Mouse (Mus musculus): ENCODE results near the gene Zfp664. TPM values are rescaled to one million over a fixed set of nuclear protein-coding genes. Genes with fewer than 3 reads are reported as not detected.

The Zfp664 gene
- polyA plus RNA-seq, 1 experiment from 2014 or later = 92.7 TPM

DNA sequence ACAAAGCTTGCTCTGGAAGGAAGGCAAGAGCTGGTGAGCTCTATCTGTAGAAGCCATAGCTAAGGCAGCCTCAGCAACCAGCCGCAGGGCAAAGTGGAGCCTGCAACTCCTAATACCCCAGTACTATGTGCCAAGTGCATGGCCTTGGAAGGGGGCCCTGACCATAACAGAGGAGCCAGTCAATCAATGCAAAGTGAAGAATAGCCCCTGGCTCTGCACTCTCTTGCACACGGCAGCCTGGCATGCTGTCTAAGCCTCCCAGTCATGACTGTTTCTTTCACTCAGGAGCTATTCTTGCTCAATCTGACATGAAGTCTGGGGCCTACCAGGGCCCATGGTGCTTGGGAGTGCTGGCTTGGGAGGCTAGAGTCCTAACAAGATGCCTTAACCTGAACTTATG, 21.8 kb upstream of the Zfp664 start:
- Histone ChIP-seq H3K9me3 (ENCODE audit: control insufficient read depth, low read length) (no peaks in the 10 kb centered on the region), H3K27me3 (replicated peaks; ENCODE audit: control insufficient read depth, insufficient read depth, low read length) (no peaks in the 10 kb centered on the region), H3K36me3 (ENCODE audit: control insufficient read depth, insufficient read depth) (peaks cover 3% of the 10 kb centered on the region; the same call in 1 of the 2 replicates), H3K4me3 (replicated peaks; ENCODE audit: low read length) (no peak overlapping the region), H3K4me1 (replicated peaks; ENCODE audit: control insufficient read depth, insufficient read depth, low read length) (peaks cover 19% of the 10 kb centered on the region), H3K27ac (ENCODE audit: low read length) (peak overlapping the region; percentile 47), H3K4me2 (ENCODE audit: low read length) (no peak overlapping the region), H3K9ac (replicated peaks; ENCODE audit: low read depth, low read length) (no peak overlapping the region)
- peak; percentile 92 for ATAC-seq
- 34% methylated on average over 2 of the region's 2 CpGs for WGBS

- no peaks in the 10 kb centered on the region for H3K27me3 ChIP-seq (replicated peaks; ENCODE audit: control insufficient read depth, insufficient read depth, low read length)
- H3K9me3 ChIP-seq (ENCODE audit: control insufficient read depth, low read length) = no peaks in the 10 kb centered on the region
- no peak overlapping the region for H3K27ac ChIP-seq (ENCODE audit: low read length)
- H3K9ac ChIP-seq (replicated peaks; ENCODE audit: low read depth, low read length) = no peak overlapping the region
- no peaks in the 10 kb centered on the region for H3K36me3 ChIP-seq (ENCODE audit: control insufficient read depth, insufficient read depth)
- 70% methylated on average over 8 of the region's 8 CpGs for WGBS
- no peak for ATAC-seq
- no peak overlapping the region for H3K4me3 ChIP-seq (replicated peaks; ENCODE audit: low read length)
- H3K4me2 ChIP-seq (ENCODE audit: low read length) = no peak overlapping the region
- H3K4me1 ChIP-seq (replicated peaks; ENCODE audit: control insufficient read depth, insufficient read depth, low read length) = peaks cover 19% of the 10 kb centered on the region
Measured at GRCm38 (mm10) chr5:124843386-124843785, 19.1 kb upstream of the Zfp664 start.

- no peak overlapping the region for H3K4me3 ChIP-seq (replicated peaks; ENCODE audit: low read length)
- H3K9ac ChIP-seq (replicated peaks; ENCODE audit: low read depth, low read length) = no peak overlapping the region
- H3K4me2 ChIP-seq (ENCODE audit: low read length) = no peak overlapping the region
- ATAC-seq = no peak
- H3K4me1 ChIP-seq (replicated peaks; ENCODE audit: control insufficient read depth, insufficient read depth, low read length) = peaks cover 18% of the 10 kb centered on the region
- no peaks in the 10 kb centered on the region for H3K27me3 ChIP-seq (replicated peaks; ENCODE audit: control insufficient read depth, insufficient read depth, low read length)
- H3K9me3 ChIP-seq (ENCODE audit: control insufficient read depth, low read length) = no peaks in the 10 kb centered on the region
- H3K36me3 ChIP-seq (ENCODE audit: control insufficient read depth, insufficient read depth) = no peaks in the 10 kb centered on the region
- no peak overlapping the region for H3K27ac ChIP-seq (ENCODE audit: low read length)
- 81% methylated on average over 4 of the region's 4 CpGs for WGBS
Measured at GRCm38 (mm10) chr5:124844929-124845328, 17.6 kb upstream of the Zfp664 start.

- Histone ChIP-seq H3K9me3 (ENCODE audit: control insufficient read depth, low read length) (no peaks in the 10 kb centered on the region), H3K27ac (ENCODE audit: low read length) (no peak overlapping the region), H3K36me3 (ENCODE audit: control insufficient read depth, insufficient read depth) (no peaks in the 10 kb centered on the region), H3K4me1 (replicated peaks; ENCODE audit: control insufficient read depth, insufficient read depth, low read length) (peaks cover 5% of the 10 kb centered on the region; the same call in 1 of the 2 replicates), H3K9ac (replicated peaks; ENCODE audit: low read depth, low read length) (no peak overlapping the region), H3K27me3 (replicated peaks; ENCODE audit: control insufficient read depth, insufficient read depth, low read length) (no peaks in the 10 kb centered on the region), H3K4me3 (replicated peaks; ENCODE audit: low read length) (no peak overlapping the region), H3K4me2 (ENCODE audit: low read length) (no peak overlapping the region)
- no peak for ATAC-seq
- WGBS = 73% methylated on average over 1 of the region's 1 CpGs
Measured at GRCm38 (mm10) chr5:124847014-124847413, 15.5 kb upstream of the Zfp664 start.

GRCm38 (mm10) chr5:124848994-124849393, 13.5 kb upstream of the Zfp664 start:
- ATAC-seq = no peak
- WGBS = 75% methylated on average over 3 of the region's 3 CpGs
- Histone ChIP-seq H3K4me3 (replicated peaks; ENCODE audit: low read length) (no peak overlapping the region), H3K9me3 (ENCODE audit: control insufficient read depth, low read length) (no peaks in the 10 kb centered on the region), H3K27me3 (replicated peaks; ENCODE audit: control insufficient read depth, insufficient read depth, low read length) (no peaks in the 10 kb centered on the region), H3K4me1 (replicated peaks; ENCODE audit: control insufficient read depth, insufficient read depth, low read length) (peaks cover 3% of the 10 kb centered on the region; the same call in 1 of the 2 replicates), H3K4me2 (ENCODE audit: low read length) (no peak overlapping the region), H3K27ac (ENCODE audit: low read length) (no peak overlapping the region), H3K36me3 (ENCODE audit: control insufficient read depth, insufficient read depth) (no peaks in the 10 kb centered on the region), H3K9ac (replicated peaks; ENCODE audit: low read depth, low read length) (no peak overlapping the region)

DNA sequence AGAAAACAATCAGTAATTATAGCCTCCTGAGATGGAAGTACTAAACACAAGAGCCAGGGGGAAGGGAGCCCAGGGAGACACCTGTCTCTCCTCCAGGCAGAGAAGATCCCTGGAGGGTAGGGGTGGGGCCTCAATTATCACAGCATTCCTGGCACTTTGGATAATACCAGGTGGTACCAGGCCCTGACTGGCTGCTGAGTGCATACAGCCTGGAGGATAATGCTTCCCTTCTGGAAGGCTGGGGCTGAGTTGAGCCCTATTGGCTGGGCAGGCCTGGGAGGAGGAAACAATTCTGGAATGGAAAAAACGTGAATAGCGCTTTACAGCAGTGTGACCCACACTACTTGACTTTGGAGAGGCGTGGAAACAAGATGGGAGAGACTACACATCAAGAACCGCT, 10.9 kb upstream of the Zfp664 start:
- Histone ChIP-seq H3K27ac (ENCODE audit: low read length) (no peak overlapping the region), H3K4me2 (ENCODE audit: low read length) (no peak overlapping the region), H3K36me3 (ENCODE audit: control insufficient read depth, insufficient read depth) (no peaks in the 10 kb centered on the region), H3K4me3 (replicated peaks; ENCODE audit: low read length) (no peak overlapping the region), H3K9me3 (ENCODE audit: control insufficient read depth, low read length) (no peaks in the 10 kb centered on the region), H3K9ac (replicated peaks; ENCODE audit: low read depth, low read length) (no peak overlapping the region), H3K27me3 (replicated peaks; ENCODE audit: control insufficient read depth, insufficient read depth, low read length) (no peaks in the 10 kb centered on the region), H3K4me1 (replicated peaks; ENCODE audit: control insufficient read depth, insufficient read depth, low read length) (peaks cover 3% of the 10 kb centered on the region; the same call in 1 of the 2 replicates)
- 47% methylated on average over 4 of the region's 4 CpGs for WGBS
- ATAC-seq = no peak

GRCm38 (mm10) chr5:124852294-124852693, 10.2 kb upstream of the Zfp664 start:
- Histone ChIP-seq H3K4me2 (ENCODE audit: low read length) (no peak overlapping the region), H3K4me3 (replicated peaks; ENCODE audit: low read length) (no peak overlapping the region), H3K4me1 (replicated peaks; ENCODE audit: control insufficient read depth, insufficient read depth, low read length) (peaks cover 3% of the 10 kb centered on the region; the same call in 1 of the 2 replicates), H3K27ac (ENCODE audit: low read length) (no peak overlapping the region), H3K9ac (replicated peaks; ENCODE audit: low read depth, low read length) (no peak overlapping the region), H3K9me3 (ENCODE audit: control insufficient read depth, low read length) (no peaks in the 10 kb centered on the region), H3K27me3 (replicated peaks; ENCODE audit: control insufficient read depth, insufficient read depth, low read length) (no peaks in the 10 kb centered on the region), H3K36me3 (ENCODE audit: control insufficient read depth, insufficient read depth) (no peaks in the 10 kb centered on the region)
- ATAC-seq = no peak
- 44% methylated on average over 2 of the region's 2 CpGs for WGBS

GRCm38 (mm10) chr5:124853079-124853478, 9.4 kb upstream of the Zfp664 start:
- no peak overlapping the region for H3K4me2 ChIP-seq (ENCODE audit: low read length)
- no peak for ATAC-seq
- no peak overlapping the region for H3K4me3 ChIP-seq (replicated peaks; ENCODE audit: low read length)
- 77% methylated on average over 2 of the region's 2 CpGs for WGBS
- no peak overlapping the region for H3K27ac ChIP-seq (ENCODE audit: low read length)
- H3K9me3 ChIP-seq (ENCODE audit: control insufficient read depth, low read length) = no peaks in the 10 kb centered on the region
- H3K36me3 ChIP-seq (ENCODE audit: control insufficient read depth, insufficient read depth) = no peaks in the 10 kb centered on the region
- H3K9ac ChIP-seq (replicated peaks; ENCODE audit: low read depth, low read length) = no peak overlapping the region
- H3K4me1 ChIP-seq (replicated peaks; ENCODE audit: control insufficient read depth, insufficient read depth, low read length) = peaks cover 3% of the 10 kb centered on the region; the same call in 1 of the 2 replicates
- H3K27me3 ChIP-seq (replicated peaks; ENCODE audit: control insufficient read depth, insufficient read depth, low read length) = no peaks in the 10 kb centered on the region

DNA sequence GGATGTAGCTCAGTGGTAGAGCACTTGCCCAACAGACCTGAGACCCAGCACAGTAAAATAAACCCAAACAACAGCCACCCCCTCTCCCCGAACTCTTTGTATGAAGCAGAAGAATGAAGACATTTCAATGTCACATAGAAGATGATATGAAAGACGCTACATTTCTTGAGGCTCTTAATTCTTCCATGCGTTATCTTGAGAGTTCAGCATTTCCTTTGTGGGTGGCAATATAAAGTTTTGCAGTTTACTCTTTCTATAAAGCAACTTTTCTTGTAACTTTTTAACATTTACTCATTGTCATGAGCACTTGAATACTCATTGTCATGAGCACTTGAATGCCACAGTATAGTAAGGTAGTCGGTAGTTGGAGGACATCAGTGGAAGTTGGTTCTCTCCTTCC, 8.3 kb upstream of the Zfp664 start:
- Histone ChIP-seq H3K4me1 (replicated peaks; ENCODE audit: control insufficient read depth, insufficient read depth, low read length) (peaks cover 3% of the 10 kb centered on the region; the same call in 1 of the 2 replicates), H3K9me3 (ENCODE audit: control insufficient read depth, low read length) (no peaks in the 10 kb centered on the region), H3K4me2 (ENCODE audit: low read length) (no peak overlapping the region), H3K36me3 (ENCODE audit: control insufficient read depth, insufficient read depth) (no peaks in the 10 kb centered on the region), H3K27ac (ENCODE audit: low read length) (no peak overlapping the region), H3K9ac (replicated peaks; ENCODE audit: low read depth, low read length) (no peak overlapping the region), H3K4me3 (replicated peaks; ENCODE audit: low read length) (no peak overlapping the region), H3K27me3 (replicated peaks; ENCODE audit: control insufficient read depth, insufficient read depth, low read length) (no peaks in the 10 kb centered on the region)
- 93% methylated on average over 4 of the region's 4 CpGs for WGBS
- ATAC-seq = no peak

- no peak for ATAC-seq
- no peaks in the 10 kb centered on the region for H3K9me3 ChIP-seq (ENCODE audit: control insufficient read depth, low read length)
- H3K9ac ChIP-seq (replicated peaks; ENCODE audit: low read depth, low read length) = no peak overlapping the region
- no peak overlapping the region for H3K4me3 ChIP-seq (replicated peaks; ENCODE audit: low read length)
- H3K27ac ChIP-seq (ENCODE audit: low read length) = no peak overlapping the region
- H3K4me2 ChIP-seq (ENCODE audit: low read length) = peak overlapping the region; percentile 16; the same call in 1 of the 2 replicates
- no peaks in the 10 kb centered on the region for H3K27me3 ChIP-seq (replicated peaks; ENCODE audit: control insufficient read depth, insufficient read depth, low read length)
- peaks cover 28% of the 10 kb centered on the region for H3K4me1 ChIP-seq (replicated peaks; ENCODE audit: control insufficient read depth, insufficient read depth, low read length)
- 16% methylated on average over 5 of the region's 5 CpGs for WGBS
- no peaks in the 10 kb centered on the region for H3K36me3 ChIP-seq (ENCODE audit: control insufficient read depth, insufficient read depth)
Measured at GRCm38 (mm10) chr5:124860013-124860412, 2.5 kb upstream of the Zfp664 start.

Measured in forebrain, embryonic 16.5 days (tissue).